Mouse (Mus musculus) heart, embryonic 12.5 days (tissue): ENCODE data around the gene Rpia. TPM values are rescaled to one million over a fixed set of nuclear protein-coding genes. Genes with fewer than 3 reads are reported as not detected.
A peak's percentile ranks its signal among the peaks of the same experiment; 100 is the strongest.

Experiments
- ATAC-seq: fragments of 200-750 bp; cut with Nextera tagmentation; 2 replicates; pipeline ENCODE4 v1.8.0; 2017; ENCODE audit warnings: moderate TSS enrichment, moderate library complexity; ENCODE audit not compliant: insufficient number of reproducible peaks, low FRiP score
- H3K27ac ChIP-seq: fragments of 300-500 bp; sonication (generic); 2 replicates; pipeline ENCODE4 v1.5.1; 2016; ENCODE audit warnings: mild to moderate bottlenecking, moderate library complexity; ENCODE audit not compliant: poor library complexity, severe bottlenecking
- H3K27me3 ChIP-seq: fragments of 300-500 bp; sonication (generic); replicated peaks from 2 replicates; pipeline ENCODE4 v1.6.1; 2016; ENCODE audit warnings: mild to moderate bottlenecking, moderate library complexity
- H3K36me3 ChIP-seq: fragments of 300-500 bp; sonication (generic); 2 replicates; pipeline ENCODE4 v1.6.1; 2016; ENCODE audit warnings: mild to moderate bottlenecking, moderate library complexity
- H3K4me1 ChIP-seq: fragments of 300-500 bp; sonication (generic); replicated peaks from 2 replicates; pipeline ENCODE4 v1.6.1; 2016; ENCODE audit warnings: mild to moderate bottlenecking
- H3K4me2 ChIP-seq: fragments of 300-500 bp; sonication (generic); 2 replicates; pipeline ENCODE4 v1.6.1; 2016; ENCODE audit warnings: mild to moderate bottlenecking, moderate library complexity
- H3K4me3 ChIP-seq: fragments of 300-500 bp; sonication (generic); 2 replicates; pipeline ENCODE4 v1.5.1; 2016; ENCODE audit warnings: mild to moderate bottlenecking
- H3K9ac ChIP-seq: fragments of 300-500 bp; sonication (generic); 2 replicates; pipeline ENCODE4 v1.6.1; 2016; ENCODE audit warnings: mild to moderate bottlenecking, moderate library complexity
- H3K9me3 ChIP-seq: fragments of 300-500 bp; sonication (generic); replicated peaks from 2 replicates; pipeline ENCODE4 v1.6.1; 2016; ENCODE audit warnings: mild to moderate bottlenecking, moderate library complexity
- WGBS: fragments of 180-500 bp; shearing (Covaris S2); methylation state at CpG from one replicate; pipeline ENCODE4 v1.1.7; 2016; 5-methylcytosine and 5-hydroxymethylcytosine counted together
- polyA plus RNA-seq: library from polyadenylated mRNA; unstranded; fragments of >200 nt; fragmentation: Nextera tagmentation; extraction: Ambion mirVana; gene quantifications from 2 replicates; pipeline ENCODE4 v1.2.1, GENCODE M21; 2016

The Rpia gene
- polyA plus RNA-seq, 1 experiment from 2014 or later: 0.86 TPM

DNA sequence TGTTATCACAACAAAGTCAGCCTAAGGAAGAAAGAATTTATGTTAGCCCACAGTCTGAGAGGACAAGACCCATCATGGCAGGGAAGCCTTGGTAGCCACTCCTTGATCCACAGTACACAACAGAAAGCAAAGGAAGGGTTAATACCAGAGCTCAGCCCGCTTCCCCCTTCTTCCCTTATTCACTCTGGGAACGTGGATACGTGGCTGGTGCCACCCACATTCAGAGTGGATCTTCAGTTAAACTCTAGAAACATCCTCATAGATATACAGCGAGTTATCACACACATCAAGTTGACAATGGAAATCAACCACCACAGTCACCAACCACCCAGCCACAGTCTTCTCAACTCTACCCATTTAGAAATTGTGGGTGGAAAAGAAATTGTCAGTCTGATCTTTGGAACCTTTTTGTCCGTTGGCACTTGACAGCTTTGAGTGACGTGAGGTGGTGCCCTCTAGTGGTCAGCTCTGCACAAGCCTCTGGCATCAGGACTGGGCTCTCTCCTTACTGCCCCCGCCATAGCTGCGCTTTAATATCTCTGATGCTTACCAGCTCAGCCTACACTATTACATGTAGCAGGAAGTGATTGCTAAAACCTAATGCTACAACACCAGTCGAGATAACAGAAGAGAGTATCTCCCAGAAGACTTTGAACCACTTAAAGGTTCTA is 5.7 kb upstream of the Rpia start:
- H3K9ac ChIP-seq: no peak overlapping the region
- no peak overlapping the region for H3K4me3 ChIP-seq
- no peaks in the 10 kb centered on the region for H3K27me3 ChIP-seq
- H3K9me3 ChIP-seq: no peaks in the 10 kb centered on the region
- H3K36me3 ChIP-seq: no peaks in the 10 kb centered on the region
- no peak overlapping the region for H3K4me2 ChIP-seq
- ATAC-seq: no peak
- H3K4me1 ChIP-seq: peaks cover 2% of the 10 kb centered on the region; the same call in 1 of the 2 replicates
- H3K27ac ChIP-seq: no peak overlapping the region
- WGBS: 22% methylated on average over 9 of the region's 9 CpGs

DNA sequence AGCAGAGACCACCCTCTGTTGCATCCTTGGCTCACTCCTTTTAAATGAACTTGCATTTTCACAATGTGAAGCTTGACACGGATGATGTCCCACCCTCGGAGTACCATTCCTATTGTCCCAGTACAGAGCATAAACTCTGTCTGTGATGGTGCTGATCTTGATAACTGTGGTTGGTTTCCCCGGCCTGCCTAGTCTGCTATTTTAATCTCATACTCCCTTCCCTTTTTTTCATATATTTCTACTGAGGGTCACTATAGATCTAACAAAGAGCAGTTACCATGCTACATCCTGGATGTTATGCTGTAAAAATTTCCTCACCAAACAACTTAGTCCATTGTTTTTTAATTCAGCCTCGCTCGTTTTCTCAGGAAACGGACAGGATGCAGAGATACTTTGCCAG is 4.9 kb upstream of the Rpia start:
- no peaks in the 10 kb centered on the region for H3K36me3 ChIP-seq
- no peak overlapping the region for H3K4me2 ChIP-seq
- H3K9me3 ChIP-seq: no peaks in the 10 kb centered on the region
- peaks cover 4% of the 10 kb centered on the region; the same call in 1 of the 2 replicates for H3K4me1 ChIP-seq
- H3K4me3 ChIP-seq: no peak overlapping the region
- no peak overlapping the region for H3K9ac ChIP-seq
- 61% methylated on average over 6 of the region's 6 CpGs for WGBS
- H3K27me3 ChIP-seq: no peaks in the 10 kb centered on the region
- no peak overlapping the region for H3K27ac ChIP-seq
- ATAC-seq: no peak

DNA sequence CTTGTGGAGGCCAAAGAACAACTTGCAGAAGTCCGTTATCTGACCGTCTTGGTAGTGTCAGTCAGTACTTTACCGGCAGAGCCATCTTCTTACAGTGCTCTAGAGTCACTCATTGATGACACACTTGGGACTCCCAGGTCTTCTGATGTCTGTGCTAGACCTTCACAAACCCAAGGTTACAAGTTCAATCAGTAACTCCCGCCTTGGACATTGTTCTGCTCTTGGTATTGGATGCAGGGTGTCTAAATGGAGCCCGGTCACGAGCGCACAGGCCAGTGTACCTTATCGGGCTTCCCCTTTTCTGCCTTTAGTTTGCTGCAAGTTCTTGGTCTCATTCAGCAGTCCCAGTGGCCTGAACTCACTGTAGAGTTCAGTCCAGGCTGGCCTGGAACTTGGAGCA is 612 bp upstream of the Rpia start:
- Histone ChIP-seq H3K4me3 (peak overlapping the region; percentile 79), H3K36me3 (no peaks in the 10 kb centered on the region), H3K9ac (peak overlapping the region; percentile 66), H3K27ac (no peak overlapping the region), H3K27me3 (no peaks in the 10 kb centered on the region), H3K4me1 (peaks cover 16% of the 10 kb centered on the region), H3K4me2 (peak overlapping the region; percentile 88), H3K9me3 (no peaks in the 10 kb centered on the region)
- ATAC-seq: no peak
- WGBS: 37% methylated on average over 8 of the region's 8 CpGs

DNA sequence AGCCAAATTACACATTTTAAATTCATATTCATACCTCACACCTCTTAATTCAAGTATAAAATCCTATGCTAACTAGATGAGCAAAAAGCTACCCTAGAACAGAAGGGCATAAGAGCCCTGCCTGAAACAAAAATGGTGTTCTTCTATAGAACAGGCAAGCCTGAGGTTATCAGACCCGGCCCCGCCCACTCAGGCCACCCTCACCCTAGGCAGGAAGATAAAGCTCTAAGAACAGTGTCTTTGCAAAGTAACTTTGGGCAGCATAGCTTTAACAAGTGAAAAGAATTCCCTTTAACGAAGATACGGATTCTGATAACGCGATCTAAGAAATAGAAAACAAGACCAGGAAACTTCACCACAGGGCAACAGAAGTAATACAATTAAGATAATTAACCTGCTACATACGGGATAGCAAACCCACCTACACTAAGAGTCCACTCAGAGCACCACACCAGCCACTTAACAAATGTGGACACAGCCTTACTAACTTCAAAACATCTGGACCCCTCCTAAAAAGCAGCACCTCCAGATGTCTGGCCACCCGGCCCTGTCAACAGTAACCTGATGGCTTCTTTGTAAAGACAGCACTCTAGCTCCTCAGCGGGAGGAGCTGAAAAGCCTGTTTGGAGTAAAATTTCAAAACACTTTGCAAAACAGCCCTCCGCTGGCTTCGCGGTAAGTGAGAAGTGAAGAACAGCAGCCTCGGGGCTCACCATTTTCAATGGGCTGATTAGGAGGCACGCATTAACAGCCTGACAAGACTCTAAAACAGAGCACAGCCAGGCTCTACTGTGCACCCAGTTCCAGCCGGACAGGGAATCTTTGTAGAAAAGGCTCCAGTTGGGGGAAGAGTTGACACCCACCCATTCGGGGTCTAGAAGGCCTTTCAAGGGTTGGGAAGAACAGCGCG is 925 bp downstream of the Rpia start:
- Histone ChIP-seq H3K4me1 (peaks cover 19% of the 10 kb centered on the region), H3K36me3 (no peaks in the 10 kb centered on the region), H3K27me3 (no peaks in the 10 kb centered on the region), H3K9me3 (no peaks in the 10 kb centered on the region), H3K27ac (peak overlapping the region; percentile 48), H3K9ac (peak overlapping the region; percentile 75), H3K4me2 (peak overlapping the region; percentile 88), H3K4me3 (peak overlapping the region; percentile 79)
- 5% methylated on average over 18 of the region's 18 CpGs for WGBS
- ATAC-seq: peak; percentile 31

DNA sequence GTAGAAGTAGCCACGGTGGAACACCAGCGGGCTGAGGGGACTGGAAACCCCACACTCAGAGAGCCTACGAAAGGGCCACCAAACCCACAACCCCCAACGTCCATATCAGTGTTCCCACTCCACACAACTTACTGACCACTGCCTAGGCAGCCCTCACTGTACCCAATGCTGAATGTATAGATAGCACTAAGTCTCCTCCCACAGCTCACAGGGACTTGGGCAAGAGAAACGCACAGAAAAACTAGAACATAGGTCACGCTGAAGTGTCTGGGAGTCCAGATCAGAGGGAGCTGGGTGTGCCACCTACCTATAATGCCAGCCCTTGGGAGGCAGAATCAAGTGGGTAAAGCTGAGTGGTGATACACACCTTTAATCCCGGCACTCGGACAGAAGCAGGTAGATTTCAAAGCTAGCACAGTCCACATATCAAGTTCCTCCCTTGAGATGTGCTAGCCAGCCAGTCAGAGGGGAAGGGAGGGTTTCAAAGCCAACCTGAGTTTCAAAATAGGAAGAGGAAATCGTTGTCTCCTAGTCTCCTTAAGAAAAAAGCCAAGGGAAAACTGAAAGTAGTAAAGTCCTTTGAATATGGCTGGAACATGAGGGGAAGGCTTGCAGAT is 1.9 kb downstream of the Rpia start:
- no peak overlapping the region for H3K9ac ChIP-seq
- 0 out of 2 replicates have a peak, but pooled peaks cover 2% of the 10 kb centered on the region for H3K36me3 ChIP-seq
- H3K27me3 ChIP-seq: no peaks in the 10 kb centered on the region
- 64% methylated on average over 9 of the region's 9 CpGs for WGBS
- no peak for ATAC-seq
- H3K9me3 ChIP-seq: no peaks in the 10 kb centered on the region
- H3K4me1 ChIP-seq: peaks cover 23% of the 10 kb centered on the region
- H3K4me3 ChIP-seq: peak overlapping the region; percentile 79
- no peak overlapping the region for H3K27ac ChIP-seq
- H3K4me2 ChIP-seq: peak overlapping the region; percentile 45

DNA sequence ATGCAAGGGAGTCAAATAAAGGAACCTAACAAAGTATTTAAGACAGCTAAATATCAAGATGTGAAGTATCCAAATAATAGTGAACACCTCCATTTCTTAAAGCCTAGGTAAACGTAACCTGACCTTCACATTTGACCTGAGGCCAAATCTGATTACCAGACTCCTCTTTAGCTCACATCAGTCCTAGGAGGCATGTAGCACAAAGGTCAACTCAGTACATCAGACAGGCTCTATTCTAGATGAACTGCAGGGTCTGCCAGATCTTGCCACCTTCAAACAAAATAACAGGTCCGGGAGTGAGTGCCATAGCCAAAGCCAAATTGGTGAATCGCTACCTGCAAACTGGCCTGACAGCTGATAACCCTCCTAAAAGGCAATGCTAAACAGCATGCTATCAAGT is 2.9 kb downstream of the Rpia start:
- H3K4me3 ChIP-seq: no peak overlapping the region
- 80% methylated on average over 3 of the region's 3 CpGs for WGBS
- no peak overlapping the region for H3K9ac ChIP-seq
- H3K4me1 ChIP-seq: peaks cover 23% of the 10 kb centered on the region
- H3K27ac ChIP-seq: no peak overlapping the region
- H3K4me2 ChIP-seq: no peak overlapping the region
- H3K36me3 ChIP-seq: peaks cover 6% of the 10 kb centered on the region
- H3K27me3 ChIP-seq: no peaks in the 10 kb centered on the region
- H3K9me3 ChIP-seq: no peaks in the 10 kb centered on the region
- no peak for ATAC-seq

DNA sequence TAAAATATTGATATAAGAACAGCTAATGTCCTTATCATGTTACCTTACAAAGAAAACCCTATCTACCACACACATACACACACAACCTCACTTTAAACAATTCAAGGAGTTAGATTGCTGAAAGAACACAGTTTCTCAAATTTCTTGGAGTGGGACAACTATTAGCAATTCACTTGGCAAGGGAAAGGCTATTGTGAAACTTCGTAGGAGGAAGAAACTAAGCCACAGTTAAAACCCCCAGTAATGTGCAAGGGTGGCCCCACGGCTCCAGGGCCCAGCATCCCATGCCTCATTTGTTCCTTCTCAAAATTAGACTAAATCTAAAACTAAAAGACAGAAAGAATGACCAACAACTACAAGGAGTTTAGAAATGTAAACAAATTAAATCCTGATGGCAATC is 4.5 kb downstream of the Rpia start:
- WGBS: 81% methylated on average over 2 of the region's 2 CpGs
- Histone ChIP-seq H3K4me2 (no peak overlapping the region), H3K27ac (no peak overlapping the region), H3K4me3 (no peak overlapping the region), H3K36me3 (peaks cover 13% of the 10 kb centered on the region), H3K9me3 (no peaks in the 10 kb centered on the region), H3K4me1 (peaks cover 19% of the 10 kb centered on the region), H3K27me3 (no peaks in the 10 kb centered on the region), H3K9ac (no peak overlapping the region)
- ATAC-seq: no peak

DNA sequence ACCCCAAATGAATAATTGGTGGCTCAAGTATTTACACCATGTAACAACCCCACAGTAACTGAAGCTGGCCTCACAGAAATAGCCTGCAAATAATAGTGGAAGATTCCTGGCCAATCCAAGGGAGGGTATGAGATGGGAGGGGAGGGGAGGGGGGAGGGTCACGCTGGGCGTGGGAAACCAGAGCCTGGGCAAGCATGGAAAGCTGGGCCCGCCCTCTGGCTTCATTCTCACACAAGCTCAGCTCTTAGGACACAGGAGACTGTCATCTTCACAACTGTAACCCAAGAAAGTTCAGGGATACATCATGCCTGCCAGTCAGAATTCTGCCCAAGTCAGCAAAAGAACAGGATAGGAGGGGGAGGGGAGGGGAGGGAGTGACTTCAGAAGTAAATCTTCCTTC is 6.2 kb downstream of the Rpia start:
- peaks cover 18% of the 10 kb centered on the region for H3K4me1 ChIP-seq
- H3K4me3 ChIP-seq: no peak overlapping the region
- H3K27me3 ChIP-seq: no peaks in the 10 kb centered on the region
- no peak overlapping the region for H3K9ac ChIP-seq
- H3K36me3 ChIP-seq: peaks cover 13% of the 10 kb centered on the region
- no peak overlapping the region for H3K27ac ChIP-seq
- 46% methylated on average over 3 of the region's 3 CpGs for WGBS
- no peak overlapping the region for H3K4me2 ChIP-seq
- ATAC-seq: no peak
- H3K9me3 ChIP-seq: no peaks in the 10 kb centered on the region

DNA sequence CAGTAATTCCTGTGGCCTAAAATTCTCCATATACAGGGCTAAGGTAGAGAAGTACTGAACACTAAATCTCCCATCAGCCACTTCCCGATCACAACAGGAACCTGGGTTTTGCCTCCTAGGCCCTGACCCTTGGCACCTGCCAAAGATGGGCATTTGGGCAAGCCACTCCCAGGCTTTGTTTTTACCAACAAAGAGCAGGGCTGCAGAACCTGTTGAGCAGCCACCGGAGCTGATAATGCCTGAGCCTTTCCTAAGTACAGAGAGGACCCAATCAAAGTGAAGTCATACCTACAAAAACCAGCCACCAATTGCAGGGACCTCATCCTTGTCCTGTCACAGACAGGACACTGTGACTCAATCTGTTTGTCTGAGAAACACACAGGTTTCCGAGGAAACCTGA is 7.2 kb downstream of the Rpia start:
- H3K27me3 ChIP-seq: no peaks in the 10 kb centered on the region
- ATAC-seq: no peak
- no peak overlapping the region for H3K9ac ChIP-seq
- H3K4me1 ChIP-seq: peaks cover 8% of the 10 kb centered on the region
- H3K27ac ChIP-seq: no peak overlapping the region
- WGBS: 84% methylated on average over 3 of the region's 3 CpGs
- peaks cover 13% of the 10 kb centered on the region for H3K36me3 ChIP-seq
- H3K4me3 ChIP-seq: no peak overlapping the region
- H3K4me2 ChIP-seq: no peak overlapping the region
- H3K9me3 ChIP-seq: no peaks in the 10 kb centered on the region

DNA sequence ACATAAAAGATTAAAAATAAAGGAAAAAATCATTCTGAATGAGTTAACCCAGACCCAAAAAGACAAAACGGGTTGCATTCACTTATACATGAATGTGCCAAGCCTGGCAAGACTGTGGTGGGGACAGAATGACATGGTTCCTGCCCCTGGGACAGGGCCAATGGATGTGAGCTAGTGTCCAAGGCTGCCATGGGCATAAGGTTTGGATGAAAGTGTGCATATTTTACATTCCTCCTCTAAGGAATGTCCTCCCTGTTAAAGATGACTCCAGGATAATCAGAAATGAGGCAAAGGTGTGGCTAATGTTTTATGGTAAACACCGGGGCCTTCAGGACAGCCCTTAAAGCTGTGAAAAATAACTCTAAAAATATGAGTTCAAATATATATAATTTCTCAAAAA is 10.7 kb downstream of the Rpia start:
- WGBS: 76% methylated on average over 2 of the region's 2 CpGs
- ATAC-seq: no peak
- no peak overlapping the region for H3K27ac ChIP-seq
- H3K36me3 ChIP-seq: peaks cover 13% of the 10 kb centered on the region
- H3K4me3 ChIP-seq: no peak overlapping the region
- H3K9ac ChIP-seq: no peak overlapping the region
- peaks cover 21% of the 10 kb centered on the region for H3K4me1 ChIP-seq
- H3K9me3 ChIP-seq: no peaks in the 10 kb centered on the region
- H3K4me2 ChIP-seq: no peak overlapping the region
- H3K27me3 ChIP-seq: no peaks in the 10 kb centered on the region

DNA sequence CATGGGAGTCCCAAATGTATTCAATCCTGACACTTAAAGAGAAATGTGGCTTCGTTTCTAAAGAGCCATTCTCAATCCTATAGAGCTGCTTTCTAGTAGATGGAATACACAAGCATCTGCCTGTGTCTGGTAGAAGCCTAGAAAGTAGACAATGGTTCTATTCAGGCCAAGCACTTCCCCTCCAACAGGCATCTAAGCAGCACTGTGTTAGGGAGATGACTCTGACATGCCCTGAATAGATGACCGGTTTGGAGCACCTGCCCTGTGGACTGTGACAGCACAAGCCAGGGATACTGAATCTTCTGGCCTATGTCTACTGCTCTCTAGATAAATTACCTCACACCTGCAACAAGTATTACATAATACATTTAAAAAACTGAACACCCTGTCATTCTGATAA is 17.7 kb downstream of the Rpia start:
- Histone ChIP-seq H3K4me2 (no peak overlapping the region), H3K36me3 (peaks cover 38% of the 10 kb centered on the region), H3K27me3 (no peaks in the 10 kb centered on the region), H3K9ac (no peak overlapping the region), H3K4me1 (peaks cover 15% of the 10 kb centered on the region), H3K27ac (no peak overlapping the region), H3K4me3 (no peak overlapping the region), H3K9me3 (no peaks in the 10 kb centered on the region)
- ATAC-seq: no peak
- 64% methylated on average over 2 of the region's 2 CpGs for WGBS
